Mouse (Mus musculus): ENCODE results near the gene Bud23.
"Not testable (repeated sequence)": the region's sequence is repeated elsewhere in the genome, so short reads cannot be mapped to it uniquely, and the experiment has no call there.

The Bud23 gene

GRCm38 (mm10) chr5:135070448-135070847 lies 5.7 kb upstream of the Bud23 start:
- no peak for DNase-seq (ENCODE audit: low spot score)

GRCm38 (mm10) chr5:135066008-135066407 lies 1.2 kb upstream of the Bud23 start:
- DNase-seq (ENCODE audit: low spot score), result no peak

- DNase-seq (ENCODE audit: low spot score), result no peak
Observed at GRCm38 (mm10) chr5:135064382-135064766, 385 bp downstream of the Bud23 start.

- peak; percentile 97 for DNase-seq (ENCODE audit: low spot score)
Observed at GRCm38 (mm10) chr5:135063629-135064381, 954 bp downstream of the Bud23 start, which contains the start of gene Dnajc30. Gene Dnajc30, plus strand, starts transcription at chr5:135064202.

- DNase-seq (ENCODE audit: low spot score), result no peak
Observed at GRCm38 (mm10) chr5:135053356-135053755, 11.4 kb downstream of the Bud23 start.

GRCm38 (mm10) chr5:135049268-135049667 lies 15.5 kb downstream of the Bud23 start:
- DNase-seq (ENCODE audit: low spot score), result not testable (repeated sequence)

GRCm38 (mm10) chr5:135048539-135048938 lies 16.2 kb downstream of the Bud23 start:
- DNase-seq (ENCODE audit: low spot score), result no peak

- DNase-seq (ENCODE audit: low spot score), result no peak
Observed at GRCm38 (mm10) chr5:135044575-135044974, 20.2 kb downstream of the Bud23 start.

- no peak for DNase-seq (ENCODE audit: low spot score)
Observed at GRCm38 (mm10) chr5:135042105-135042788, 22.5 kb downstream of the Bud23 start.

- DNase-seq (ENCODE audit: low spot score), result no peak
Observed at GRCm38 (mm10) chr5:135040777-135041176, 24.0 kb downstream of the Bud23 start.

- no peak for DNase-seq (ENCODE audit: low spot score)
Observed at GRCm38 (mm10) chr5:135040059-135040458, 24.7 kb downstream of the Bud23 start.

GRCm38 (mm10) chr5:135039541-135039940 lies 25.2 kb downstream of the Bud23 start:
- DNase-seq (ENCODE audit: low spot score), result no peak

GRCm38 (mm10) chr5:135037946-135038345 lies 26.8 kb downstream of the Bud23 start:
- DNase-seq (ENCODE audit: low spot score), result no peak

- no peak for DNase-seq (ENCODE audit: low spot score)
Observed at GRCm38 (mm10) chr5:135035608-135036359, 29.0 kb downstream of the Bud23 start.

GRCm38 (mm10) chr5:135034593-135034992 lies 30.2 kb downstream of the Bud23 start:
- DNase-seq (ENCODE audit: low spot score), result no peak

- DNase-seq (ENCODE audit: low spot score), result no peak
Observed at GRCm38 (mm10) chr5:135032581-135032980, 32.2 kb downstream of the Bud23 start.

GRCm38 (mm10) chr5:135029007-135029854 lies 35.5 kb downstream of the Bud23 start:
- DNase-seq (ENCODE audit: low spot score), result peak; percentile 70

GRCm38 (mm10) chr5:135025899-135026298 lies 38.9 kb downstream of the Bud23 start:
- no peak for DNase-seq (ENCODE audit: low spot score)

GRCm38 (mm10) chr5:135024665-135025224 lies 40.0 kb downstream of the Bud23 start:
- no peak for DNase-seq (ENCODE audit: low spot score)

GRCm38 (mm10) chr5:135023344-135024173 lies 41.2 kb downstream of the Bud23 start, which contains the start of gene Stx1a:
Gene Stx1a, plus strand, starts transcription at chr5:135023482.
- DNase-seq (ENCODE audit: low spot score), result peak; percentile 87

All from layer of hippocampus, adult 11-12 months (tissue).